Mouse (Mus musculus) frontal cortex, postnatal 25 days (tissue): ENCODE data around the gene Zfand3.
A peak's percentile ranks its signal among the peaks of the same experiment; 100 is the strongest.

Experiments used
- DNase-seq, 2 experiments: peaks; one replicate each; pipeline ENCODE4 v3.0.0; 2022; ENCODE audit warnings: low spot score in 2 of 2

The Zfand3 gene

GRCm38 (mm10) chr17:29998566-29999295 is 5.8 kb upstream of the Zfand3 start:
- no peak for DNase-seq

DNA sequence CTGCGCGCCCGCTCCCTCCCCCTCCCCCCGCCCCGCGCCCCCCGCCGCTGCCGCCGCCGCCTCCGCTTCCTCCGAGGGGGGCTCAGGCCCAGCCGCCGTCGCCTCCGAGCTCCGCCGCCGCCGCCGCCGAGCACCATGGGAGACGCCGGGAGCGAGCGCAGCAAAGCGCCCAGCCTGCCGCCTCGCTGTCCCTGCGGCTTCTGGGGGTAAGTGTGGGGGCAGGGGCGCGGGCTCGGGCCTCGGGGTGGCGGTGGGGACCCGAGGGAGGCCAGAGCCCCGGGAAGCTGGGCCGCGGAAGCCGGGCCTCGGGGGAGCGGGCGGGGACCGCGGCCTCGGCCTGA is 540 bp downstream of the Zfand3 start:
- no peak for DNase-seq

DNA sequence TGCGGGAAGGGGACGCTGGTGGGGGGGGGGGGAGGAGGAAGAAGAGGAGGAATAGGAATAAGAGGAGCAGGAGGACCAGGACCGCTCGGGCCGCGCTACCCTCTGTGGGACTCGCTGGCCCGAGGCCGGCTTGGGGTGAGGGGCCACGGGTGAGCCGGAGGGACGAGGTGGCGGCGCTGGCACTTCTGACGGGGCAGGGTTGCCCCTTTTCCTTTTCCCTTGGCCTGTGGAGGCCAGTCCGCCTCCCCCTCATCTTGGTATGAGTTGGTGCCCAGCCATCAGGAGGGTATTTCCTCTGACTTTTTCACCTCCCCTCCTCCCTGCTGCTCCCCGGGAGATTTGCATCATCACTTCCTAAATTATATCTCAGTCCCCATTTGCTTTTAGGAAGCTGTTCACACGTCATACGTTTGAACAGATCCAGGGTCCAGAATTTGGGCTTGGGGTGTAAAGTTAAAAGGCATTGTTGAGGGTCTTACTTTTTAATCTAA is 963 bp downstream of the Zfand3 start:
- DNase-seq: no peak

- DNase-seq: no peak
These were observed 2.3 kb downstream of the Zfand3 start for GRCm38 (mm10) chr17:30006877-30007276.

DNA sequence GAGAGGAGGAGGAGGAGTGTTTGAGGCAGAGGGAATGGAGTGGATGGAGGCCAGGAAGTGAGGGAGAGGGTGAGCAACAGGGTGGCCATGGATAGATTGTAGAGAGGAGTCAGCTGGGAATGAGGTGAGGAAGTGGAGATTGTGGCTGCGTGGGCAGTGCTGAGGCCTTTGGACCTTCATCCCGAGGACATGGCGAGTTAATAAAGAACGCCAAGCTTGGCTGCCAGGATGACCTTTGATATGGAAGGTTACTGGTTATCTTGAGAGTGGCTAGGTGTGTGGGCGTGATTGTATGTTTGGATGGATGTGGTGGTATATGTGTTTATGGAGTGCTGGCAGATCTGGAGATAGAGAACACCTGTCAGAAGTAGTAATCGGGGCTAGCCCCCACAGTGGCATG is 3.4 kb downstream of the Zfand3 start:
- no peak for DNase-seq

- DNase-seq: no peak
These were observed 3.9 kb downstream of the Zfand3 start for GRCm38 (mm10) chr17:30008392-30008791.

GRCm38 (mm10) chr17:30014660-30015059 is 10.1 kb downstream of the Zfand3 start:
- no peak for DNase-seq

DNA sequence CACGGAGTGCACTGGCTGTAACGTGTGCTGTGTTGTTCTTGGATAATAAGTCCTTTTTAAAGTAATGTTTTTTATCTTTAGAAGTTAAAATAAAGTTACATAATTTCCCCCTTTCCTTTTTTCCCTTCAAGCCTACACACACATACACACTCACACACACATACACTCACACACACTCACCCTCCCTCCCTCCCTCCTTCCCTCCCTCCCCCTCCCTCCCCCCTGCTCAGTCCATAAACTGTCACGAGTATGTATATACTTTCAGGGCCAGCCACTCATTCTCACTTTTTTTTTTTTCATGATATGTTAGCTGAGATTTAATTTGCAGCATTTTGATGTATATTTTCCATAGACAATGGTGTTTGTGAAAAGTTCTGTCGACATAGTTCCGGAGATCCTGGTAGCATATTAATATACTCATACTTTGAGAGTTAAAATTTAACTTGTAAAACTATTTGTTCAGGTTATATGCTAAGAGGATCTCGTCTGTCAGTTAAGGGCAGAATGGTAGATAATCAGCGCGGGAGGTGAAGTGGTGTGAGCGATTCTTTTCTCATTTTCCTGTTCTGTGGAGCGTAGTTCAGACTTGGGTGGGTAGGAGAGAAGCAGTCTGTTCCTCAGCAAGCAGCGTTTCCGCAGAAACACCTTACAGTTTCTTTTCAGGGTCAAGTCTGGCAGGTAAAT is 14.5 kb downstream of the Zfand3 start:
- DNase-seq: no peak

- DNase-seq: no peak
These were observed 15.4 kb downstream of the Zfand3 start for GRCm38 (mm10) chr17:30019942-30020341.

DNA sequence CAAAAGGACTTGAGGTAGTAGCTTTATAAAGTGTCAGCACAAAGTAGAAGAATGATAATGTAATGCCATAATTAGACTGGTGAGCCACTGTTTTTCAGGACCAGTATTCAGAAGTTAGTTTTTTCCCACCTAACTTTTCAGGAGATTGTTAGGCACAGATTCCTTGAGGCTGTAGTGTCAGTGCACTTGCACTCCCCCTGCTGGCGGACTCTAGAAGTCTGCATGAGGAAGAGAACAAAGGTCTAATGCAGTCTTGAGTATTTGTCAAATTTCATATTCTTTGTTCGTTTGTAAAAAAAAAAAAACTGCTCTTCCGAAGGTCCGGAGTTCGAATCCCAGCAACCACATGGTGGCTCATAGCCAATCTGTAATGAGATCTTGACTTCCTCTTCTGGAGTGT is 20.1 kb downstream of the Zfand3 start:
- DNase-seq: peak; percentile 55 to 56

DNA sequence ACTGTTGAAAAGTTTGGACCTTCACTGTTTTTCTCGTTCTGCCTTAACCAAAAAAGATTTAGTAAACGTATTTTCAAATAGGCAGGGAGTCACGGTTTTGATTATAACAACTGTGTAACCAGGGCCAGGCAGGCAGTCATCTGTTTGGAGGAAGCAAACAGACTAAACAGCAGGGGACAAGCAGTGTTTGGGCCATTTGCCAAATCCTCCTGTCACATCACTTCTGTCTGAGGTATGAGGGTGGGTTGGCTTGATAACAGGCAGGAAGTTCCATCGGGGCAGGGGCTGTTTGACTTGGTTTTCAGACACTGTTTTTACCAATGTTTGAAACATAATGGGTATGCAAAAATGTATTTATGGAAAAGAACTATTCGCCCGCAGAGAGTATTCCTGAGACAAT is 22.1 kb downstream of the Zfand3 start:
- no peak for DNase-seq

GRCm38 (mm10) chr17:30027343-30028029 is 23.0 kb downstream of the Zfand3 start:
- DNase-seq: no peak

- DNase-seq: no peak
These were observed 25.2 kb downstream of the Zfand3 start for GRCm38 (mm10) chr17:30029633-30030226.

DNA sequence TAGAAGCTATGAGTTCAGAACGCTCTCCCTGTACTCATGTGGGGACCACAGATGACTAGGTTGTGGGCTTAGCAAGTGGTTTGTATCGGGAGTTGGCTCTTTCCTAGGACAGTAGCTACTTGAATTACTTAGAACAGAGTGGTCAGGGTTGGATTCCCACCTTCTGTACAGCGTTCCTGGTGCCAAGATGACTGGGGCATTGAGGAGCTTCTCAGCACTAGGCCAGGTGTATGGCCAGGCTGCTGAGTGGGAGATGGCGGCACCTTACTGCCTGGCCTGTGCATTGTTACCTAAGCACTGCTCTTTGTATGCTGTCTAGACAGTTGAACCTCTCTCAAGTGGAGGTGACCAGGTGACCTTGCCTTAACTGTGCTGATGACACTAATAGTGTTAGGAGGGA is 28.3 kb downstream of the Zfand3 start:
- DNase-seq: no peak

- DNase-seq: no peak
These were observed 29.5 kb downstream of the Zfand3 start for GRCm38 (mm10) chr17:30033991-30034390.

- no peak for DNase-seq
These were observed 30.9 kb downstream of the Zfand3 start for GRCm38 (mm10) chr17:30035216-30036005.

GRCm38 (mm10) chr17:30043163-30043822 is 38.8 kb downstream of the Zfand3 start:
- DNase-seq: no peak

DNA sequence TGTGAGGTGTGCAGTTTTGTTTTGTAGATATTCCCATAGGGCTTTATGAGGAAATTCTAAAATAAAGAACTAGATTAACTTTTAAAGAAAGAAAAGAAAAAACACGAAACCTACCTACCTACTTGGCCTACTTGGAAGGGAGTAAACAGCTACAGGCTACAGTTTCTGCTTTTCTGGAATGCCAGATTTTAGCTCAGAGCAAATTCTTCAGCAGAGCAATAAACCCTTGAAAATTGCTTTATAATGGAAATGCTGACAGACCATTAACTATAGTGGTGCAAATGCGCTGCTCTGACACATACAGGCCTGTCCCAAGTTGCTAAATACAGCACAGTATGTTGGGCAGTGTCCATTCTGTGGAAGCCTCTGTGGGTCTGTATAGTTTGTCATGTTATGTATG is 40.6 kb downstream of the Zfand3 start:
- DNase-seq: no peak

- no peak for DNase-seq
These were observed 42.1 kb downstream of the Zfand3 start for GRCm38 (mm10) chr17:30046654-30047053.

DNA sequence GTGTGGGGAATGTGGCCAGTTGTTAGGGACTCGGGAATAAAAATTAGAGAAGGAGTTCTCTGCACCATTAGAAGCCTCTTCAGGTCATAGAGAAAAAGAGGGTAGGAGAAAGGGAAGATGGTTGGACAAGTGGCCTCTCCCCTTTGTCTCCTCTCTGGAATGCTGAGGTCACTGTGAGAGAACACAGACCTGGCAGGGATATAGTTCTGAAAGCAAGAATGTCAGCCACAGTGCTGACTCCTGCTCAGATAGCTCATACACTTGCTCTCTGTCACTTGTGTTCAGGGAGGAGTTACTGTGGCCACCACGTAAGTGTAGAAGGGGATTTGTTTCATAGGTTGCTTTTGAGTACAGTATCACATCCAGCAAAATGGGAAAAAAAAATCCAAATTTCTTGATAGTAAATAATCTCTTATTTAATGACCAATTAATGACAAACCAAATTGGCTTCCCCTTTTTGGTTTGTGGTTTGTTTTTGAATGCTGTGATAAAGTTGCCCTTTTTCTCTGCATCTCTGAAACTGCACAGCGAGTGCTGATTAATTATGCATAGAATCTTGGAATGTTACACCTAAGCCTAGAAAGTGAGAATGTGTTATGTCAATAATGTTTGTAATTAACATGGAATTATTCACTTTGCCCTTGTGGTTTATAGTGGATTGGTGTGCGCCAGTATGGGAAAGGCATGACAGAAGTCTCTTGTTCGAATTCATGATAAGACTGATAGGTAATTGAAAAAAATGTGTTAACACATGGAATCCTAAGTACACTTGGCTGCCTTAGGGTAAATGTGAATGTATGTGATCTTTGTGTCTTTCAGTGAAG is 47.2 kb downstream of the Zfand3 start:
- no peak for DNase-seq
